Comparison of ENCODE assay signal across 7 mouse cellular contexts in genomic region chr19:37435041-37435852, GRCm38 (mm10). TPM values are rescaled to one million over a fixed set of nuclear protein-coding genes. Genes with fewer than 3 reads are reported as not detected.
DNase-seq lines count a peak whose midpoint lies in the region; ATAC-seq and TF ChIP-seq lines count a peak whose summit lies in the region.

No protein-coding gene starts in this region.

- H3K4me2 ChIP-seq in hindbrain, postnatal 0 days (ENCODE audit: low read depth, low read length) = peak overlapping the region; percentile 45
- peak overlapping the region; percentile 81 for H3K4me2 ChIP-seq in liver, embryonic 13.5 days
- H3K4me2 ChIP-seq in myocyte (ENCODE audit: low read depth) = peak overlapping the region; percentile 56

- peak in 1 of 2 experiments; percentile 51; a peak in 1 of 4 replicates for TF ChIP-seq EP300 in MEL (IDR thresholded peaks at IDR 0.05; ENCODE audit: low read depth in 1 of 2, low read length in 2 of 2)

- H3K9ac ChIP-seq in MEL (ENCODE audit: control insufficient read depth, low read depth, low read length, poor library complexity, severe bottlenecking) = no peak overlapping the region
- 0 out of 2 replicates have a peak overlapping the region, but pooled peaks have one; percentile 28 for H3K9ac ChIP-seq in hindbrain, postnatal 0 days (replicated peaks; ENCODE audit: low read length)
- peak overlapping the region; percentile 78 for H3K9ac ChIP-seq in liver, embryonic 13.5 days

- no peaks in the 10 kb centered on the region for H3K9me3 ChIP-seq in MEL (replicated peaks; ENCODE audit: insufficient read depth, low read length)
- H3K9me3 ChIP-seq in hindbrain, postnatal 0 days (ENCODE audit: low read length) = no peaks in the 10 kb centered on the region
- H3K9me3 ChIP-seq in liver, embryonic 13.5 days (replicated peaks) = no peaks in the 10 kb centered on the region

- TF ChIP-seq CTCF in MEL (IDR thresholded peaks at IDR 0.05 in 2 of 3, conservative IDR thresholded peaks at IDR 0.05 in 1 of 3; ENCODE audit: control insufficient read depth in 1 of 3, insufficient read depth in 1 of 3, low read depth in 2 of 3, low read length in 3 of 3, poor library complexity in 1 of 3, severe bottlenecking in 1 of 3) = no peak
- TF ChIP-seq CTCF in hindbrain, postnatal 0 days (IDR thresholded peaks at IDR 0.05; ENCODE audit: low read depth) = no peak

- 1% methylated on average over 77 of the region's 77 CpGs for WGBS in hindbrain, postnatal 0 days
- under 1% methylated on average over 77 of the region's 77 CpGs for WGBS in liver, embryonic 13.5 days (ENCODE audit: insufficient replicate concordance)

- H3K4me3 ChIP-seq in MEL (ENCODE audit: control insufficient read depth in 1 of 2, insufficient read depth in 1 of 2, low read depth in 2 of 2, low read length in 2 of 2) (no peak overlapping the region), myocyte (peak overlapping the region; percentile 18)
- peak overlapping the region; percentile 34 for H3K4me3 ChIP-seq in hindbrain, postnatal 0 days (ENCODE audit: low read length)
- peak overlapping the region; percentile 69 for H3K4me3 ChIP-seq in liver, embryonic 13.5 days (replicated peaks)

- no peaks in the 10 kb centered on the region for H3K36me3 ChIP-seq in MEL (ENCODE audit: control insufficient read depth in 1 of 2, insufficient read depth in 2 of 2, low read length in 2 of 2)
- H3K36me3 ChIP-seq in hindbrain, postnatal 0 days (ENCODE audit: insufficient read depth, low read length) = no peaks in the 10 kb centered on the region
- H3K36me3 ChIP-seq in liver, embryonic 13.5 days = peaks cover 7% of the 10 kb centered on the region; the same call in 1 of the 2 replicates
- no peaks in the 10 kb centered on the region for H3K36me3 ChIP-seq in myocyte (ENCODE audit: control insufficient read depth, insufficient read depth)

- H3K79me2 ChIP-seq in MEL (ENCODE audit: control insufficient read depth, insufficient read depth, low read length, poor library complexity) (no peaks in the 10 kb centered on the region), myocyte (ENCODE audit: control insufficient read depth, insufficient read depth) (no peaks in the 10 kb centered on the region)

- no peak for TF ChIP-seq RAD21 in MEL (IDR thresholded peaks at IDR 0.05; ENCODE audit: low read depth, low read length)

- DNase-seq in MEL (ENCODE audit: low read depth, low spot score) = no peak
- DNase-seq in adrenal gland, postnatal 36 days = peak; percentile 74 to 77
- peak; percentile 38 for DNase-seq in gastrocnemius, postnatal 10 days
- no peak for DNase-seq in hindbrain, postnatal 0 days (ENCODE audit: low spot score)
- peak; percentile 51 for DNase-seq in liver, embryonic 13.5 days
- DNase-seq in thymus, postnatal 36 days = peak; percentile 12

- H3ac ChIP-seq in myocyte (ENCODE audit: control insufficient read depth, insufficient read length) = peak overlapping the region; percentile 57

- no peak overlapping the region for H3K27ac ChIP-seq in MEL (ENCODE audit: control insufficient read depth, low read depth, low read length)
- H3K27ac ChIP-seq in hindbrain, postnatal 0 days = peak overlapping the region; percentile 20; the same call in 1 of the 2 replicates
- H3K27ac ChIP-seq in liver, embryonic 13.5 days = peak overlapping the region; percentile 85

- TF ChIP-seq POLR2A in MEL (IDR thresholded peaks at IDR 0.05; ENCODE audit: control insufficient read depth in 1 of 2, insufficient read depth in 1 of 2, low read depth in 1 of 2, low read length in 2 of 2, poor library complexity in 1 of 2) (no peak), myocyte (IDR thresholded peaks at IDR 0.05; ENCODE audit: insufficient read length, low read depth) (no peak)

- H3K27me3 ChIP-seq in MEL (ENCODE audit: control insufficient read depth in 1 of 2, insufficient read depth in 2 of 2, low read length in 2 of 2) (no peaks in the 10 kb centered on the region), myocyte (ENCODE audit: control insufficient read depth, insufficient read depth, insufficient read length) (peaks cover 9% of the 10 kb centered on the region)
- peaks cover 69% of the 10 kb centered on the region for H3K27me3 ChIP-seq in hindbrain, postnatal 0 days (ENCODE audit: insufficient read depth, low read length)
- H3K27me3 ChIP-seq in liver, embryonic 13.5 days = peaks cover 82% of the 10 kb centered on the region

- no peaks in the 10 kb centered on the region for H3K4me1 ChIP-seq in MEL (ENCODE audit: control insufficient read depth in 1 of 2, insufficient read depth in 2 of 2, low read length in 2 of 2)
- H3K4me1 ChIP-seq in hindbrain, postnatal 0 days (ENCODE audit: insufficient read depth, low read length) = no peaks in the 10 kb centered on the region
- H3K4me1 ChIP-seq in liver, embryonic 13.5 days (replicated peaks) = peaks cover 58% of the 10 kb centered on the region

- peak; percentile 25; the same call in 1 of the 2 replicates for ATAC-seq in hindbrain, postnatal 0 days
- peak; percentile 71 for ATAC-seq in liver, embryonic 13.5 days (ENCODE audit: low read depth)

TF ChIP-seq in MEL, 35 proteins besides CTCF, POLR2A, EP300 and RAD21:
- TF ChIP-seq TCF12 (IDR thresholded peaks at IDR 0.05; ENCODE audit: low read depth, low read length) (peak; percentile 32; the same call in 1 of the 2 replicates), CHD2 (IDR thresholded peaks at IDR 0.05; ENCODE audit: low read length) (no peak)

TF ChIP-seq in myocyte, 11 proteins besides CTCF, POLR2A, EP300 and RAD21:
- TF ChIP-seq MYOG (IDR thresholded peaks at IDR 0.05; ENCODE audit: control insufficient read depth in 1 of 3, insufficient read depth in 1 of 3, insufficient read length in 2 of 3, low read depth in 2 of 3) (no peak), USF1 (IDR thresholded peaks at IDR 0.05; ENCODE audit: low read depth) (no peak), MAX (IDR thresholded peaks at IDR 0.05; ENCODE audit: low read depth) (no peak), POLR2AphosphoS2 (IDR thresholded peaks at IDR 0.05; ENCODE audit: insufficient read length, low read depth) (no peak)

RNA-seq across cellular contexts. Expression of gene Hhex, which starts 0.6 kb away (rescaled TPM):
- not detected in 2 replicates for total RNA-seq in MEL (2012; rRNA removed)
- polyA plus RNA-seq in MEL (2012; ENCODE audit: insufficient read depth in 1 of 2, insufficient read length in 2 of 2, low read depth in 1 of 2, low replicate concordance in 2 of 2, missing spikeins in 1 of 2) (not detected), myocyte (2012; fragmentation: generic; extraction: Trizol) (0.44 TPM)
- total RNA-seq in adrenal gland, postnatal 36 days (2021) = 10 to 100 TPM; 42.6 to 70.0 TPM
- 1 to 10 TPM; 3.5 to 5.7 TPM for total RNA-seq in gastrocnemius, postnatal 10 days (2021)
- total RNA-seq in hindbrain, postnatal 0 days (2014; rRNA removed) = 0.16 and 2.7 TPM in 2 replicates
- polyA plus RNA-seq in hindbrain, postnatal 0 days (2015; fragmentation: Nextera tagmentation; extraction: Ambion mirVana) = 4.2 and 4.7 TPM in 2 replicates
- polyA plus RNA-seq in liver, embryonic 13.5 days (2015; fragmentation: Nextera tagmentation; extraction: Ambion mirVana) = 27.8 and 34.4 TPM in 2 replicates

RNA-seq across cellular contexts. Expression of gene Kif11, which starts 59.0 kb away (rescaled TPM):
- total RNA-seq in MEL (2012; rRNA removed) = 50.5 and 62.6 TPM in 2 replicates
- polyA plus RNA-seq in MEL (2012; ENCODE audit: insufficient read depth in 1 of 2, insufficient read length in 2 of 2, low read depth in 1 of 2, low replicate concordance in 2 of 2, missing spikeins in 1 of 2) = 10 to 100 TPM; 44.8 to 50.1 TPM
- total RNA-seq in adrenal gland, postnatal 36 days (2021) = 1 to 10 TPM; 3.2 to 3.3 TPM
- 10 to 100 TPM in 1 of 2 experiments, 1 to 10 TPM in 1; 8.4 to 10.2 TPM for total RNA-seq in gastrocnemius, postnatal 10 days (2021)
- 12.1 and 14.2 TPM in 2 replicates for total RNA-seq in hindbrain, postnatal 0 days (2014; rRNA removed)
- 10.1 and 10.9 TPM in 2 replicates for polyA plus RNA-seq in hindbrain, postnatal 0 days (2015; fragmentation: Nextera tagmentation; extraction: Ambion mirVana)
- polyA plus RNA-seq in liver, embryonic 13.5 days (2015; fragmentation: Nextera tagmentation; extraction: Ambion mirVana) = 50.8 and 65.4 TPM in 2 replicates
- polyA plus RNA-seq in myocyte (2012; fragmentation: generic; extraction: Trizol) = 4.1 TPM

Comparison
In these comparisons a context has a peak if more than half of its experiments do, and no peak if none do; other contexts are left out.
1. DNase-seq: peak in adrenal gland, postnatal 36 days (2 of 2), gastrocnemius, postnatal 10 days (single experiment), liver, embryonic 13.5 days (single experiment) and thymus, postnatal 36 days (2 of 2); none in MEL (single experiment) and hindbrain, postnatal 0 days (single experiment).
2. H3K4me3 ChIP-seq: peak in hindbrain, postnatal 0 days (single experiment), liver, embryonic 13.5 days (single experiment) and myocyte (single experiment); none in MEL (0 of 2).
3. RNA of gene Hhex, which starts 0.6 kb away (total RNA-seq): 42.6 to 70.0 TPM in adrenal gland, postnatal 36 days; 3.5 to 5.7 TPM in gastrocnemius, postnatal 10 days, 0.16 to 2.7 TPM in hindbrain, postnatal 0 days and not detected in MEL; every median in the first group is over 4 times any median in the second.
4. Peak in every context shown above with its lines, with median percentiles within 50 percentile points of each other: H3K4me2 ChIP-seq.